Mouse (Mus musculus) left cerebral cortex, postnatal 25 days (tissue): Measurements from ENCODE around the gene Slc5a8. TPM values are rescaled to one million over a fixed set of nuclear protein-coding genes. Genes with fewer than 3 reads are reported as not detected.

Source experiments
- DNase-seq, 2 experiments: peaks; one replicate each; pipeline ENCODE4 v3.0.0; 2022; ENCODE audit warnings: low spot score in 2 of 2, mixed read lengths in 1 of 2
- intact Hi-C: fragments of 180-260 bp; cut with DNase I; formaldehyde crosslinking; loops from one replicate; pipeline ENCODE4 v1.15.1; 2025
- total RNA-seq, 2 experiments: library from RNA; stranded (reverse); gene quantifications; 2 replicates each; pipeline ENCODE4 v1.2.3; 2021

The Slc5a8 gene
- total RNA-seq, result under 1 TPM in 1 of 2 experiments, not detected in 1; 0.07 TPM

DNA sequence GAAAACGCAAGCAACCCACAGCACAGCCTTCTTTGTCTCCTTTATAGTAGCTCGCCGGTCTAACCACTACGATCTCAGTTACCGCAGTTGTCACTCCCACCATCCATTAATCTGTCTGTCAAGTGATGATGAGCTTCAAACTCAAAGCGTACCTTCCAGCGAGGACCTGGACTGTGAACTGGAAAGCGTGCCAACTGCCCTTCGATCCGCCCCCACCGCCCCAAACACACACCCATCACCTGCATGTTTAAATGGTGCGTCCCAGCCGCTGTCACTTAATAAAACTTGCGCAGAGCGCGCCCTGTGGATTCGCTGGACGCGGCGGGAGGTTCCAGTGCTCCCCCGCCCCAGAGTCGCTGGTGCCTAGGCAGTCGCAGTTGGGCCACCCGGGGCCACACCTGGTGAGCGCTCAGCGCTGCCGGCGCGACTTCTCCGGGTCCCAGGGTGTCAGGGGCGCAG lies at the start of gene Slc5a8:
Gene Slc5a8, plus strand, starts transcription at position 361 of the 459 bp plus-strand sequence.
- intact Hi-C loops, result no loop called here
- no peak for DNase-seq

DNA sequence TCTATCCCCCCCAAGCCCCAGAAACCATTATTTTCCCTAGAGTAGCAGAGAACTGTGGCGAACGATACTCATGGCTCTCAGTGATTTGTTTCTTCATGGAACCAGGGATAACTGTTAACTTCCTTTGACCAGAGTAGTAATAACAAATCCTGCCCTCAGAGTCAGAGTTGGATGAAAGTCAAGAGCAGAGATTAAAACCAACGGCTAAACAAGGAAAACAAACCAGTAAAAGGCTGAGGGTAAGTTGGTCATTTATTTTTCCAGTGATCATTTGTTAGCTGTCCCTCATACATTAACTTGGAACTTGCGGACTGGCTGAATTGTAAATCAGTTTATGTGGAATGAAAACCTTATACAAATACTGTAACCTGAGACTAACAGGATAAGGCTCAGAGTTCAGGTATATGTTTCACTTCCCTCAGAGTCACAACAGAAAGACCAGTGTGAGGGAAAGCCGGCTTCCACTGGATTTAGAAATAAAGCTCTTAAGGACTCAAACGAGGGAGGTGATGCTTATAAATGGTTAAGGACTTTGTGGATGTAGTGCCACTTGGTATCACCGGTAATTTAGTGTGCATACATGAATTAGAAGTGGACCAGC lies 36.8 kb upstream of the Slc5a8 start:
- intact Hi-C loops, result no loop called here
- no peak for DNase-seq

DNA sequence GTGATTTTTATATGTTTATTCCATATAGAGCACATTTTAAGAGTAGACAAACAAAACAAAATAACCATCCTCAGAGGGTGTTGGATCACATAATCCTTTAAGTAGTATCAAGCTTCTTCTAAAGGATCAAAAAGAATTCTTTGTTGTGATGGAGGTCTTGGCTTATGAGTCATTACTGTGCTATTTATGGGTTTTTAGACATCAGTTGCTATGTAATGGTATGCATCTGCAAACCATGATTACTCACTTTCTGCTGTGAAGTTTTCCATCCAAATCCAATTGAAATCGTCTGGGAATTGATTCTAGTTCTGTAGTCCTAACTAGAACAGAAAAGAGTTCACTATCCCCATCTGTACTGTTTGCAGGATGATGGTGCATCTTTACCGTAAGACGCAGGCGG lies 35.8 kb upstream of the Slc5a8 start:
- DNase-seq, result no peak
- intact Hi-C loops, result no loop called here

DNA sequence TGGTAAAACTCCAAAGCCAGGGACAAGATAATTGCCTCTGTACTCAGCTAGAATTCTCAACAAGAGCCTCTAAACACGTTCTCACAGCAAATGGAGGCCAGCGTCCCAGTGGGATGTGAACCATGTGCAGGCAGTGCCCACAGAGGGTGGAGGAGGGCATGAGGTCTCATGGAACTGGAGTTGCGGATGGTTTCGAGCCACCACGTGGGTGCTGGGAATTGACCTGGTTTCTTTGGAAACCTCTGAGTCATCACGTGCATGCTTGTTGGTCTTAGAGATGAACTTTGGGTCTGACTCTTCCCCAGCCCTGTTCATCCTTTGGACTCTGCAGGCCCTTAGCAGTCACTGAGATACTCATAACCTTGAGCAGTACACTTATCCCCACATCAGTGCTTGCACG lies 32.5 kb upstream of the Slc5a8 start:
- no peak for DNase-seq
- intact Hi-C loops, result no loop called here

DNA sequence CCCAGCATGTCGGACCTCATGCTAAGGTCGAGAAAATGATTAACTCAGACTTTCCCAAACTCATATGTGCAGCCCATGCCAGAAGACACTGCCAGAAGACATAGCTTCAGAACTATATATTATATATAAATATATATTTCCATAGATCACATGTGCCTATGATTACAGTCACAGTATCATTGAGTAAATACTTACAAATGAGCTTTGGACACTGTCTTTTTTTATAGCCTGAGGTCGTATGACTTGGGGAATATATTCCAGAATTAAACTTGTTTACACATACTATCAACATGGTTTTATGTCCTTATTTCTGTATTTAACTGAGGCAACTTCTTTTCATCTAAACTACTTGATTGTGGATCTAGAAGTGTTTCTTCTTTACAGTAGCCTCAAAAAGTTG lies 24.9 kb upstream of the Slc5a8 start:
- DNase-seq, result no peak
- intact Hi-C loops, result no loop called here

DNA sequence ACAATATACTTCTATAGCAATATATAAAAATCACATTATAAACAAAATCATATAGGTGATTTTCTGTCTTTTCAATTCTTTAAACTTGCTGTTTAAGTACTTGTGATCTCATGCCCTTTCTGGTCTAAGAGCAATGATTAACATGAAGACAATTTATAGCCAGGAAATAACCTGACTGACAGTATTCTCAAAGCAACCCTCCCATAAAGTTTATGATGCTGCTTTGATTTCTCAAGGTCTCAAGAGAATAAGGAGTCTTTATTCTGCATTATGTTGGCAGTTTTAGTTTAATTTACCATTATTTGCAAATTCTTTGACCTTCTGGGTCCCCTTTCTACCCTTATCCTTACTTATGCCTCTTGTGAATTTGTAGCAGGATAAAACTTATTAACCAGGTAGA lies 24.4 kb upstream of the Slc5a8 start:
- intact Hi-C loops, result no loop called here
- no peak for DNase-seq

DNA sequence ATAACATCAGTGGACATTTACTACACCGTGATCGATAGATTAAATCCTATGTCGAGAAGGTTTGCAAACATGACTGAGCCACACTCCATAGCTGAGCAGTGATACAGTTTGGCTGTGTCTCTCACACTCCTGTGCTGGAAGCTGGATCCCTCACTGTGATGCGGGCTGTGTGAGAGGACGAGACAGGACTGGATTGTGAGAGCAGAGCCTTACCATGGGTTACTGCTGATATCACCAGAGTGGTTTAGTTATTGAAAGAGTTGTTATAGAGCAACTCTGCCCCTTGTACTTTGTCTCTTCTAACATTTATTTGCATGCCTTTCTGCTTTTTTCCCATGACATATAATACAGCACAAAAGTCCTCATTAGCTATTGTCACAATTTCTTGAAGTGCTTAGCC lies 23.5 kb upstream of the Slc5a8 start:
- intact Hi-C loops, result no loop called here
- no peak for DNase-seq

DNA sequence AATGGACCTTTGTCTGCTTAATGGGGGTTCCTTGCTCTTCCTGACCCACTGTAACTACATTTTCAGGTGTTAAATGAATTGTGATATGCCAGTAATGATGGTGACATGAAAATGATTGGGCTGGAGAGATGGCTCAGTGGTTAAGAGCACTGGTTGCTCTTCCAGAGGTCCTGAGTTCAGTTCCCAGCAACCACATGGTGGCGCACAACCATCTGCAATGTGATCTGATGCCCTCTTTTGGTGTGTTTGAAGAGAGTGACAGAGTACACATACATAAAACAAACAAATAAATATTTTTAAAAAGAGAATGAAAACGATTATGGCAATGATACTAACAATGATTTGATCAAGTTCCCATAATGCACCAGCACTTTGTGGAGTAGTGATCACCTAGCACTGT lies 19.8 kb upstream of the Slc5a8 start:
- DNase-seq, result no peak
- intact Hi-C loops, result loop anchor here (5.0 kb wide), 1 partner anchor 116 kb away; no protein-coding TSS in a partner anchor

DNA sequence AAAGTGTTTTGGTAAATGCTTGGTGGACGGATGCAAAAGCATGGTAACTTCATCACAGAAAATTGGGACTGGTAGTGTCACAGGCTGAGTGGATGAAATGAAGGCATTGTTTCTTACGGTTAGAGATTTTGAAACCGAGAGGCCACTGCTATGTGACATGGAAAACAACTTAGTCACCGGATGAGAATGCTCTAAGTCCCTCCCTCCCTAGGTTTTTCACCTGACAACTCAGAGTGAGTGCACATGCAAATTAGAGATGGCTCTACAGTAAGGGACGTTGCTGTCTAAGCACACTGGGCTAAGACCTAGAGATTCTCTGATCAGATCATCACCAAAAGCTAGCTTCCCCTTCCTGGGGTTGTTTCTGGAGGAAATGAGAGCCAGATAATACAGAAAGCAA lies 10.9 kb upstream of the Slc5a8 start:
- DNase-seq, result no peak
- intact Hi-C loops, result no loop called here

DNA sequence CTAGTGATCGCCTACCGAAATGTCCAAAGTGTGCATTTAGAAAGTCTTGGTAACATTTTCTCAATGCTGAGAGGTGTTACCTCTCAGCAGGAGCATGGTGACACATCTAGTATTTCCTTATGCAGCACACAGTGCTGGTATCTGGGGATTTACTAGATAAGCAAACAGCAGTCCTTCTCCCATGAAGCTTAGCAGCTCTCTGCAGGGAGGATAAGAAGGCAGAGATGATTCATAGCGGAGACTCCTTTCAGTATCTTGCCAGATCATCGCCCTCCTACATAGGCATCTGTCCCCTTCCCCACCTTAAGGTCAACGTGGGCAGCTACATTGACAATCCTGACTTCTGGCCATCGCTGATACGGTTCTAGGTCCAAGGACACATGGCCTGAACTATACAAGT lies 8.4 kb upstream of the Slc5a8 start:
- DNase-seq, result peak in 1 of 2 experiments; percentile 67
- intact Hi-C loops, result no loop called here

DNA sequence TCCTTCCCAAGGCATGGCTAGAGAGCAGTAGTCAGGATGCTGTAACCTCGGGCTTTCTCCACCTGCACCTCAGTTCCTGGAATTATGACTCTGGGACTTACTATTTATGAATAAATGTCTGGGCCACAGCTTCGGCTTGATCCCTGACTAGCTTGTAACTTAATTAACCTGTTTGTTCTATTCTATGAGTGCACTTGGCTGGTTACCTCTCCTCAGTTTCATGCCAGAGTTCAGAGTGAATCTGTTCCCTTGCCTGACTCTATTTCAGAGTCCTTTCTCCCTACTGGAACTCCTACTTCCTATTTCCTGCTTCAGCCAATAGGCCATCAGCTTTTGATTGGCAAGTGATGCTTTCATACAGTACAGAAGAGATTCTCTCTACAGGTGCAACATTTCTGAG lies 2.1 kb upstream of the Slc5a8 start:
- DNase-seq, result no peak
- intact Hi-C loops, result no loop called here

DNA sequence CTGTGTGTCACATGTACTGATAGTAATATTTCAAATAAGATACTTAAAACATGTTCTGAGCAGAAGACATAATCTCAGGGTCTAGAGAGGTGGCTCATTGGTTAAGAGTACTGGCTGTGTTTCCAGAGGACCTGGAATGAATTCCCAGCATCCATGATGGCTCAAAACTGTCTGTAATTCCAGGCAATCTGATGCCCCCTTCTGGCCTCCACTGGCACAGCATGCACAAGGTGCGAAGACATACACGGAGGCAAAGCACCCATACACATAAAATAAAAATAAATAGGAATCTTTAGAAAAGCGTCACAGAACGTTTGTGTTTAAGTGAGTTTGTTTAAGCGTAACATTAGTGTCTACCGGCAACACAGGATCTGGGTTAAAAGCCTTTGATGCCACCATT lies 956 bp upstream of the Slc5a8 start:
- intact Hi-C loops, result no loop called here
- DNase-seq, result no peak

DNA sequence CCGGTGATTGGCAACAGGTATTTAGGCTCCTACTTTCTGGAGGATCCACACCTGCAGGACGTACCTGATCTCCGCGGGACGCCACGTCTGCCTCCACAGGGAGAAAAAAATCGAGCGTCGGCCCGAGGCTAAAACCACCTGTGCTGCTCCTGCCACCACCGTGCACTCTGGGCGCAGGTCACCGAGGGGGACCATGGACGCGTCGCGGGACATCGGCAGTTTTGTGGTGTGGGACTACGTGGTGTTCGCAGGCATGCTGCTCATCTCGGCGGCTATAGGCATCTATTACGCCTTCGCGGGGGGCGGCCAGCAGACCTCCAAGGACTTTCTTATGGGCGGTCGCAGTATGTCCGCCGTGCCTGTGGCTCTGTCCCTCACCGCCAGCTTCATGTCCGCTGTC lies 322 bp downstream of the Slc5a8 start:
- no peak for DNase-seq
- intact Hi-C loops, result no loop called here

DNA sequence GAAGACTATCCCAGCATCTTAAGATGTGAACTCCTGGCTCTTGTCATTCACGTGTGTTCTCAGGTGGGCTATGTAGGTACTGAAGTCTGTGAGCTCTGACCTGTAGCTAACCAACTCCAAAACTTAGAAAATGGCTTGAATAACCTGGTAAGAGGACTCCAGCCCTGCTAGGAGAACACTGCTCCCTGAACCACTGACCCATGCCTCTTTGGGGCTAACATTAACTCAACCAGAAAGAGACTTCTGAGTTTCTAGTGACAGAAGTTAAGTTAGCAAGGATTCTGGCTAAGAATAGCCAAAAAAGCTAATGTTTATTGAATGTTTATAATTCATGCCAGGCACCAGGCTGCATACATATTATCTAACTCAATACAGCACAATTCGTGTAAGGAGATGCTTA lies 2.6 kb downstream of the Slc5a8 start:
- DNase-seq, result no peak
- intact Hi-C loops, result no loop called here

DNA sequence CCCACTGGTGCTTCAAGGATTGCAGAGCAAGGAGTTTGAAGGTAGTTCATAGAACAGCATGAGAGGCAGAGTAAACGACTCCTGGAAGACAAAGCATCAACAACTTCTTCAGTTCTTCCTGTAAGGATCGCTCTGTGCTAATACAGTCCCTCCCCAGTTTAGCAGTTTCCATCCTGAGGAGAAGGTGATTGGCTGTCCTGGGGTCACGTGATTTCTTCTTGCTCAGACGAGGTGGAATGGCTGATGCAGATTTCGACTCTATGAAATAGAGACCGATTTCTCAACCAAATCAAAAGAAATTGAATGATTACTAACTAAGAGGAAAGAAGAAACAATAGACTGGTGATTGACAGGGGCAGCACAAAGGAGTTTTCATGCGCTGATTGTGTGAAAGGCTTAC lies 5.6 kb downstream of the Slc5a8 start:
- DNase-seq, result no peak
- intact Hi-C loops, result no loop called here

DNA sequence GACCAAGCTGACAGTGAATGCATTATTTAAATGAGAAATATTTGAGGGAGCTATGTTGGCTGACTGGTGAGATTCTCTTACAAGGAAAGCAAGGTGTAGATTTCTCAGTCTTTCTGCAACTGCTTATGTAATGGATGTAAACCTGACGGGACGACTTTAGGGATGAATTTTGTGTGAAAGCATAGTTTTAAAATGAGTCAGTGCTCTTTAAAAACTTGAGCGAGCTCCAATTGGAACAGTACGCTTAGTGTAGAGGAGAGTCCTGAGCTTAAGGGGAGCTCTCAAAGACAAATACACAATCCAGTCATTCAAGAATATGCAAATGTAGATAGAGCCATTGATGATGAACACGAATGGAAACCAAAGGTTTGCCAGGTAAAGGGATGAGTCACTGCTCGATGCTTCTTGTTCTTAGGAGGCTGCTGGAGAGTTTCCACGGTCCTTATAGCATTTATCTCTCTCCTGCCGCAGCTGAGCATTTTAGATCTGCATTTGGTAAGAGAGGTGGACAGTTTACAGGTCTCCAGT lies 6.8 kb downstream of the Slc5a8 start:
- intact Hi-C loops, result no loop called here
- DNase-seq, result peak in 1 of 2 experiments; percentile 74

DNA sequence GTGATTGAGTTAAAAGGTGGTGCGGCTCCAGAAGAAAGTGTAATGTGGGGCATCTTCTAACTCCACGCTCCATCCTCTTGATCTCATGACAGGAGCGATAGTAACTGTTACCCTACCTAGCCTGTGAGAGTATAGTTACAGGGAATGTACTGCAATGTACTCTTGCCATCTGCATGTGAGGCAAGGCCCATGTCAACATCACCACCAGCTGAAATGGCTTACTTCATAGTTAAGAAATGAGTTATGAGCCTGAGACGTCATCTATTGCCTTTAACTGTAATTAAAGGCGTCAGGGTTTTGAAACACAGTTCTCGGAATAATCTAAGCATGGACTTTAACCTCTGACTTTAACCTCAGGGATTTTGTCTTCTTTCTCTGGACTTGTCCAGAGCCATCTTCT lies 11.2 kb downstream of the Slc5a8 start:
- no peak for DNase-seq
- intact Hi-C loops, result no loop called here

DNA sequence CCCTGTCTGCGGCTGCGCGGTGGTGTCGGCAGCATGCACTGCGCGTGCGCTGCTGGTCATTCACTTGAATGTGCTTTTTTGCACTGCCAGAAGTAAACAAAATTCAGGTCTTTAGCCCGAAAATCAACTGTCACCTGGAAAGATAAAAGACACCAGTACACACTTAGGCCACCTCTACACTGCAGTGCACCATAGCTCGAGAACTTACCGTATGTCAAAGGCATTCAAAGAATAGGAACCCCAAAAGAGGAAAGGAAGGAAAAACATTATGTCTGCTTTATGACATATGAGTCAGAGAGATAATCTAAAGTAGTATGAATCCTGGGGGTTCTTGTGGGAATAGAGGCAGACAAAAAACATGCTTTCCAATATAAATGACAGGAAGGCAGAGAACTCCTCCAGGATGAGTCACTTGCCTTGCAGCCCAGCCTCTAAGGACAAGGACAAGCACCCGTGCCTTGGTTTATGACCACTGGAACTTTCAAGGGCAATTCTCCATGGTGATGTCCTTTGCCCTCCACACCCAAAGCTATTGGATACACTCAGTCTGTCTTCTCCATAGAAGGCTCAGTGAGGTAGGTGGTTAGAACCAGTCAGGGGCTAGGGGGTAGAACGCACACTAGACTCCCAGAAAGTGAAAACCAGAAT lies 64.0 kb downstream of the Slc5a8 start:
- no peak for DNase-seq
- intact Hi-C loops, result no loop called here

DNA sequence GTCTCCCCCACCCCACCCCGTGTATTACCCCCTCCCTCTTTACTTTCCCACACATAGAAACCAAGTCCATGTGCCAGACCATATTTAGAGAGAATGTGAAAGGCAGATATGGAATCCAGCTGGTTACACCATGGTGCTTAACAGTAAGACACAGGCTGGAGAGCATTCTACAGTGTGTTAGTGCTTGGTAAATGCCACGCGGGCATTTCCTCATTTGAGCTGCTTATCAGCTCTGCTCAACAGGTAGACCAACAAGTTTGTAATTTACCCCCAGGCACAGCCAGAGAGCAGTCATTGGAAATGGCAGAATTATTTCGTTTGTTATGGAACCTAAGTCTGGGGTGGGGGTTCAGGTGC lies 64.5 kb downstream of the Slc5a8 start:
- DNase-seq, result no peak
- intact Hi-C loops, result no loop called here

DNA sequence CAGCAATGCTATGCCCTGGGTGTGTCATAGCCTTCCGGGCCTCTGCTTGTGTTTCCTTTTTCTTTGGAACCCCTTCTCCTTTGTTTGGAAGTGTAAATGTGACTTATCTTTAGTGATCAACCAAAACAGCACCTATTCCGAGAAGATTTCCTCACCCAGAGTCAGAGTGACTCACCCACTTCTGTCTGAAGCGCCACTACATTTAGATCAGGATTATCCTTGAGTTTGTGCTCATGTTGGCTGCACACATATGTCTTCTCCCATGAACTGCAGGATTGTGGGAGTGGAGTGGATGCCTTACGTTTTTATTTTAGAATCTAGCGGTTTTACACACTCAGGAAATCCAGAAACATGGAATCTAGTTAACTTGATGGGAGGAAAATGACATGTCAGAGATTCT lies 75.0 kb downstream of the Slc5a8 start:
- peak in 1 of 2 experiments; percentile 65 for DNase-seq
- intact Hi-C loops, result no loop called here

DNA sequence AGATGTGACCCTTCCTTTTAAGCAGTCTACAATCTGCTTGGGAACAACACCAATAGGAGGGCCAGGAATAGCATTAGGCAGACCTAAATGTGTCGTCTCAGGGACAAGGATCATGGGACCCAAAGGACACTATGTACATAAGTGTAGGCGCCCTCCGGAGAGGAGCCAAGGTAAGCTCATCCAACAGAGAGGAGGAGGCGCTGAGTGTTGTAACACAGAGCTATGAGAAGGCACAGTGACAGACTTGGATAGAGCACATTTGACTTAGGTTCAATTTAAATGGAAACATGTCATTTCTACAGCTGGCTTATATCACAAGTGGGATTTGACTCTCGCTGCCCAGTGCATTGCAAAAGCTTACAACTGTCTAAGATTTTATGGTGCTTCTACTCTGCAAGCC lies 82.8 kb downstream of the Slc5a8 start:
- intact Hi-C loops, result no loop called here
- DNase-seq, result no peak
